Mouse (Mus musculus) right cerebral cortex, postnatal 14 days (tissue): ENCODE results near the gene Fam205a2.
"Not testable (repeated sequence)": the region's sequence is repeated elsewhere in the genome, so short reads cannot be mapped to it uniquely, and the experiment has no call there.

ENCODE experiments used
- DNase-seq: peaks from one replicate; pipeline ENCODE4 v3.0.0; 2022

The Fam205a2 gene

GRCm38 (mm10) chr4:42528075-42528474 is at the start of gene Fam205a2:
Gene Fam205a2 (minus strand): TSS chr4:42528175.
- DNase-seq: not testable (repeated sequence)
